Mouse (Mus musculus): ENCODE results near the gene Theg.

- TF ChIP-seq CTCF (conservative IDR thresholded peaks at IDR 0.05; ENCODE audit: low read length) (no peak), NANOG (IDR thresholded peaks at IDR 0.05; ENCODE audit: borderline replicate concordance, low read length) (no peak), POU5F1 (IDR thresholded peaks at IDR 0.05; ENCODE audit: borderline replicate concordance, low read length) (no peak)
These were observed 56.4 kb downstream of the Theg start for GRCm38 (mm10) chr10:79530721-79531120.
